Mouse (Mus musculus): ENCODE measurements around the gene Il17d. TPM values are rescaled to one million over a fixed set of nuclear protein-coding genes. Genes with fewer than 3 reads are reported as not detected.

Gene Il17d
- polyA plus RNA-seq (2012; rRNA removed) (41.0 and 68.8 TPM in 2 replicates), polyA plus RNA-seq (2014; fragmentation: Nextera tagmentation; extraction: Ambion mirVana) (6.9 and 8.1 TPM in 2 replicates)

- DNase-seq (ENCODE audit: low spot score) (no peak), ATAC-seq (ENCODE audit: low FRiP score, low read depth) (peak; percentile 29)
- Histone ChIP-seq H3K36me3 (ENCODE audit: control insufficient read depth, insufficient read depth, low read length) (no peaks in the 10 kb centered on the region), H3K4me1 (ENCODE audit: control insufficient read depth, insufficient read depth, low read length) (peaks cover 11% of the 10 kb centered on the region), H3K4me2 (replicated peaks; ENCODE audit: low read depth, low read length, severe bottlenecking) (peak within 1 kb of the TSS; percentile 87), H3K27me3 (ENCODE audit: control insufficient read depth, insufficient read depth, low read length) (no peaks in the 10 kb centered on the region), H3K9ac (ENCODE audit: low read depth, low read length, severe bottlenecking) (peak within 1 kb of the TSS; percentile 83), H3K27ac (replicated peaks; ENCODE audit: low read depth, low read length) (peak within 1 kb of the TSS; percentile 82), H3K9me3 (ENCODE audit: control insufficient read depth, low read length) (no peaks in the 10 kb centered on the region), H3K4me3 (replicated peaks; ENCODE audit: low read length) (peak within 1 kb of the TSS; percentile 82)
- WGBS = 2% methylated on average over 26 of the region's 104 CpGs
- TF ChIP-seq POLR2A (IDR thresholded peaks at IDR 0.05; ENCODE audit: borderline replicate concordance, extremely low read depth, insufficient read depth, insufficient read length) = 0 out of 2 replicates have a peak, but pooled peaks have one; percentile 37
Observed at GRCm38 (mm10) chr14:57524671-57525387, at the start of gene Il17d. Il17d (plus strand) TSS chr14:57524777.

GRCm38 (mm10) chr14:57475057-57475456 lies 49.5 kb upstream of the Il17d start:
- no peak for ATAC-seq (ENCODE audit: low FRiP score, low read depth)
- Histone ChIP-seq H3K27ac (replicated peaks; ENCODE audit: low read depth, low read length) (no peak overlapping the region), H3K9ac (ENCODE audit: low read depth, low read length, severe bottlenecking) (no peak overlapping the region), H3K4me2 (replicated peaks; ENCODE audit: low read depth, low read length, severe bottlenecking) (no peak overlapping the region), H3K27me3 (ENCODE audit: control insufficient read depth, insufficient read depth, low read length) (no peaks in the 10 kb centered on the region), H3K9me3 (ENCODE audit: control insufficient read depth, low read length) (no peaks in the 10 kb centered on the region), H3K4me1 (ENCODE audit: control insufficient read depth, insufficient read depth, low read length) (no peaks in the 10 kb centered on the region), H3K36me3 (ENCODE audit: control insufficient read depth, insufficient read depth, low read length) (0 out of 2 replicates have a peak, but pooled peaks cover 6% of the 10 kb centered on the region), H3K4me3 (replicated peaks; ENCODE audit: low read length) (no peak overlapping the region)
- DNase-seq (ENCODE audit: low spot score) = no peak
- no peak for TF ChIP-seq POLR2A (IDR thresholded peaks at IDR 0.05; ENCODE audit: borderline replicate concordance, extremely low read depth, insufficient read depth, insufficient read length)
- WGBS = 86% methylated on average over 2 of the region's 2 CpGs

- WGBS = 87% methylated on average over 2 of the region's 2 CpGs
- ATAC-seq (ENCODE audit: low FRiP score, low read depth) = no peak
- no peak overlapping the region for H3K4me3 ChIP-seq (replicated peaks; ENCODE audit: low read length)
- no peak overlapping the region for H3K4me2 ChIP-seq (replicated peaks; ENCODE audit: low read depth, low read length, severe bottlenecking)
- no peak overlapping the region for H3K9ac ChIP-seq (ENCODE audit: low read depth, low read length, severe bottlenecking)
- H3K27me3 ChIP-seq (ENCODE audit: control insufficient read depth, insufficient read depth, low read length) = no peaks in the 10 kb centered on the region
- H3K4me1 ChIP-seq (ENCODE audit: control insufficient read depth, insufficient read depth, low read length) = no peaks in the 10 kb centered on the region
- 0 out of 2 replicates have a peak, but pooled peaks cover 6% of the 10 kb centered on the region for H3K36me3 ChIP-seq (ENCODE audit: control insufficient read depth, insufficient read depth, low read length)
- no peak for TF ChIP-seq POLR2A (IDR thresholded peaks at IDR 0.05; ENCODE audit: borderline replicate concordance, extremely low read depth, insufficient read depth, insufficient read length)
- H3K9me3 ChIP-seq (ENCODE audit: control insufficient read depth, low read length) = no peaks in the 10 kb centered on the region
- DNase-seq (ENCODE audit: low spot score) = no peak
- H3K27ac ChIP-seq (replicated peaks; ENCODE audit: low read depth, low read length) = no peak overlapping the region
Observed at GRCm38 (mm10) chr14:57482262-57482661, 42.3 kb upstream of the Il17d start.

GRCm38 (mm10) chr14:57484183-57484582 lies 40.4 kb upstream of the Il17d start:
- no peaks in the 10 kb centered on the region for H3K9me3 ChIP-seq (ENCODE audit: control insufficient read depth, low read length)
- H3K36me3 ChIP-seq (ENCODE audit: control insufficient read depth, insufficient read depth, low read length) = 0 out of 2 replicates have a peak, but pooled peaks cover 4% of the 10 kb centered on the region
- ATAC-seq (ENCODE audit: low FRiP score, low read depth) (no peak), DNase-seq (ENCODE audit: low spot score) (no peak)
- no peak for TF ChIP-seq POLR2A (IDR thresholded peaks at IDR 0.05; ENCODE audit: borderline replicate concordance, extremely low read depth, insufficient read depth, insufficient read length)
- no peaks in the 10 kb centered on the region for H3K27me3 ChIP-seq (ENCODE audit: control insufficient read depth, insufficient read depth, low read length)
- no peaks in the 10 kb centered on the region for H3K4me1 ChIP-seq (ENCODE audit: control insufficient read depth, insufficient read depth, low read length)
- 96% methylated on average over 6 of the region's 6 CpGs for WGBS
- H3K9ac ChIP-seq (ENCODE audit: low read depth, low read length, severe bottlenecking) = no peak overlapping the region
- H3K4me3 ChIP-seq (replicated peaks; ENCODE audit: low read length) = no peak overlapping the region
- H3K4me2 ChIP-seq (replicated peaks; ENCODE audit: low read depth, low read length, severe bottlenecking) = no peak overlapping the region
- H3K27ac ChIP-seq (replicated peaks; ENCODE audit: low read depth, low read length) = no peak overlapping the region

GRCm38 (mm10) chr14:57489696-57490095 lies 34.9 kb upstream of the Il17d start:
- no peak overlapping the region for H3K9ac ChIP-seq (ENCODE audit: low read depth, low read length, severe bottlenecking)
- no peak overlapping the region for H3K4me3 ChIP-seq (replicated peaks; ENCODE audit: low read length)
- WGBS = 64% methylated on average over 3 of the region's 3 CpGs
- peaks cover 3% of the 10 kb centered on the region; the same call in 1 of the 2 replicates for H3K36me3 ChIP-seq (ENCODE audit: control insufficient read depth, insufficient read depth, low read length)
- H3K4me1 ChIP-seq (ENCODE audit: control insufficient read depth, insufficient read depth, low read length) = no peaks in the 10 kb centered on the region
- no peaks in the 10 kb centered on the region for H3K9me3 ChIP-seq (ENCODE audit: control insufficient read depth, low read length)
- no peak for DNase-seq (ENCODE audit: low spot score)
- H3K4me2 ChIP-seq (replicated peaks; ENCODE audit: low read depth, low read length, severe bottlenecking) = no peak overlapping the region
- no peaks in the 10 kb centered on the region for H3K27me3 ChIP-seq (ENCODE audit: control insufficient read depth, insufficient read depth, low read length)
- no peak overlapping the region for H3K27ac ChIP-seq (replicated peaks; ENCODE audit: low read depth, low read length)
- no peak for ATAC-seq (ENCODE audit: low FRiP score, low read depth)
- no peak for TF ChIP-seq POLR2A (IDR thresholded peaks at IDR 0.05; ENCODE audit: borderline replicate concordance, extremely low read depth, insufficient read depth, insufficient read length)
